Mouse (Mus musculus) ZHBTc4 (cell line): ENCODE measurements at regions not wholly inside any gene's neighbourhood (a gene's known extent, or its start where the extent isn't known, plus 50 kb on each side); places are given as distances from the start of the nearest gene placed in this dataset.
"Not testable (repeated sequence)": the region's sequence is repeated elsewhere in the genome, so short reads cannot be mapped to it uniquely, and the experiment has no call there.

Experiments used
- DNase-seq: peaks from one replicate; pipeline ENCODE4 v3.0.0-alpha.2; 2011; ENCODE audit warnings: low read depth, low spot score

GRCm38 (mm10) chr5:64586316-64586715 is 216.9 kb upstream of the Klf3 start:
- DNase-seq: no peak

GRCm38 (mm10) chr5:64586933-64587332 is 216.3 kb upstream of the Klf3 start:
- DNase-seq: peak; percentile 66

- DNase-seq: peak; percentile 52
Observed at GRCm38 (mm10) chr5:64587895-64588738, 215.1 kb upstream of the Klf3 start.

- not testable (repeated sequence) for DNase-seq
Observed at GRCm38 (mm10) chr5:64588768-64589167, 214.4 kb upstream of the Klf3 start.

GRCm38 (mm10) chr5:64590036-64590435 is 213.2 kb upstream of the Klf3 start:
- DNase-seq: no peak

GRCm38 (mm10) chr5:64590747-64591146 is 212.4 kb upstream of the Klf3 start:
- DNase-seq: no peak

- DNase-seq: no peak
Observed at GRCm38 (mm10) chr5:64591792-64592191, 211.4 kb upstream of the Klf3 start.

- no peak for DNase-seq
Observed at GRCm38 (mm10) chr5:64595220-64595619, 208.0 kb upstream of the Klf3 start.

GRCm38 (mm10) chr5:64595751-64596344 is 207.3 kb upstream of the Klf3 start:
- no peak for DNase-seq

GRCm38 (mm10) chr5:64597021-64597420 is 206.2 kb upstream of the Klf3 start:
- no peak for DNase-seq

- peak; percentile 76 for DNase-seq
Observed at GRCm38 (mm10) chr5:64597451-64597850, 205.7 kb upstream of the Klf3 start.

- no peak for DNase-seq
Observed at GRCm38 (mm10) chr5:64598606-64599005, 204.6 kb upstream of the Klf3 start.

GRCm38 (mm10) chr5:64599015-64599414 is 204.2 kb upstream of the Klf3 start:
- DNase-seq: peak; percentile 41

GRCm38 (mm10) chr5:64599865-64600288 is 203.3 kb upstream of the Klf3 start:
- no peak for DNase-seq

GRCm38 (mm10) chr5:64600392-64600791 is 202.8 kb upstream of the Klf3 start:
- DNase-seq: no peak

GRCm38 (mm10) chr5:64600811-64601210 is 202.4 kb upstream of the Klf3 start:
- no peak for DNase-seq

- DNase-seq: no peak
Observed at GRCm38 (mm10) chr5:64601285-64601684, 201.9 kb upstream of the Klf3 start.

- no peak for DNase-seq
Observed at GRCm38 (mm10) chr5:64601832-64602231, 201.4 kb upstream of the Klf3 start.

- no peak for DNase-seq
Observed at GRCm38 (mm10) chr5:64602356-64602936, 200.7 kb upstream of the Klf3 start.

- DNase-seq: no peak
Observed at GRCm38 (mm10) chr5:64602996-64603755, 200.0 kb upstream of the Klf3 start.

GRCm38 (mm10) chr5:64605171-64605570 is 198.0 kb upstream of the Klf3 start:
- no peak for DNase-seq

GRCm38 (mm10) chr5:64605991-64606390 is 197.2 kb upstream of the Klf3 start:
- no peak for DNase-seq
